Mouse (Mus musculus): ENCODE measurements around the gene Ttyh3. TPM values are rescaled to one million over a fixed set of nuclear protein-coding genes. Genes with fewer than 3 reads are reported as not detected.
A peak's percentile ranks its signal among the peaks of the same experiment; 100 is the strongest.

Ttyh3 gene
- total and polyA plus RNA-seq, 2 experiments from 2014 or later = 67.9 to 163 TPM

DNA sequence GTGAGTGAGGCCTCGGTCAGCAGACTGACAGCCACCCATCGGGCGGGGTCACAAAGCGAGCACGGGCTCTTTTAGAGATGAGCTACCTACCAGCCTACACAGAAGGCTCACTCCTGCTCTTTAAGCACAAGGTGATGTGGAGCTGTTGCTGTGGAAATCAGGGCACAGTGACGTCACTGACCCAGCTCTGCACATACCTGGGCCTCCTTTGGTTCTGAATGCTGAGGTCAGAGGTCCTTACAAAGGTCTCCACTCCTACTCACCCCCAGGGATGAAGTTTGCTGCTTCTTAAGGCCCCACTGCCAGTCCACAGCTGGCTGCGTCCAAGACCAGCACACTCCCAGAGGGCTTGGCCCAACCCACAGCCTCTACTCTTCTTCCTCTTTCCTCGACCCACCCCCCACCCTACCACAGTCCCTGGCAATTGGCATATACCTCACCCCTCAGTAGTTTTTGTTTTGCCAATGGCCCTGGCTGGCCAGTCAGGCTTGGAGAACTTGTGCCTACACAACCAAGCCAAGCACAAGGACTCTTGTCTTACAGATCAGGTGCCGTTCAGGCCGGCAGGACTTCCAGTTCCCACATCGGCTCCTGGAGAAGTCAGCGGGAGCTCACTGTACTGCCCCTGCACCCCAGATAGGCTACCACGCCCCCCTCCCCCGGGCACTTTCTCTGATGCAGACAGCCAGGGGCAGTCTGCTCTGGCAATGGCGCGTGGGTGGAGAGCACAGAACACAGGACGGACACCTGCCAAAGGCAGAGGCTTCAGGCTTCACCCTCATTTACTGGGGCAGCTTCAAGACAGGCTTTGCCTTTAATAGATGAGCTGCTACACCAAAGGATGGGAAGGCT is 14.1 kb upstream of the Ttyh3 start:
- no peak for ATAC-seq
- no peak for TF ChIP-seq CTCF (IDR thresholded peaks at IDR 0.05; ENCODE audit: low read depth)
- WGBS = 50% methylated on average over 17 of the region's 17 CpGs
- Histone ChIP-seq H3K4me2 (ENCODE audit: low read depth) (no peak overlapping the region), H3K27me3 (ENCODE audit: insufficient read depth, low read length) (no peaks in the 10 kb centered on the region), H3K4me1 (ENCODE audit: insufficient read depth) (peaks cover 11% of the 10 kb centered on the region; the same call in 1 of the 2 replicates), H3K9ac (no peak overlapping the region), H3K4me3 (ENCODE audit: low read depth, low read length) (no peak overlapping the region), H3K27ac (ENCODE audit: low read depth, low read length) (peak overlapping the region; percentile 29; the same call in 1 of the 2 replicates), H3K9me3 (ENCODE audit: low read length) (no peaks in the 10 kb centered on the region), H3K36me3 (ENCODE audit: insufficient read depth) (peaks cover 17% of the 10 kb centered on the region; the same call in 1 of the 2 replicates)
- DNase-seq = no peak

GRCm38 (mm10) chr5:140661875-140662643 is 13.2 kb upstream of the Ttyh3 start:
- Histone ChIP-seq H3K4me3 (ENCODE audit: low read depth, low read length) (no peak overlapping the region), H3K9me3 (ENCODE audit: low read length) (no peaks in the 10 kb centered on the region), H3K4me2 (ENCODE audit: low read depth) (no peak overlapping the region), H3K9ac (no peak overlapping the region), H3K27ac (ENCODE audit: low read depth, low read length) (no peak overlapping the region), H3K36me3 (ENCODE audit: insufficient read depth) (peaks cover 10% of the 10 kb centered on the region; the same call in 1 of the 2 replicates), H3K4me1 (ENCODE audit: insufficient read depth) (peaks cover 11% of the 10 kb centered on the region; the same call in 1 of the 2 replicates), H3K27me3 (ENCODE audit: insufficient read depth, low read length) (no peaks in the 10 kb centered on the region)
- WGBS = 44% methylated on average over 12 of the region's 12 CpGs
- no peak for TF ChIP-seq CTCF (IDR thresholded peaks at IDR 0.05; ENCODE audit: low read depth)
- no peak for ATAC-seq
- DNase-seq = no peak

DNA sequence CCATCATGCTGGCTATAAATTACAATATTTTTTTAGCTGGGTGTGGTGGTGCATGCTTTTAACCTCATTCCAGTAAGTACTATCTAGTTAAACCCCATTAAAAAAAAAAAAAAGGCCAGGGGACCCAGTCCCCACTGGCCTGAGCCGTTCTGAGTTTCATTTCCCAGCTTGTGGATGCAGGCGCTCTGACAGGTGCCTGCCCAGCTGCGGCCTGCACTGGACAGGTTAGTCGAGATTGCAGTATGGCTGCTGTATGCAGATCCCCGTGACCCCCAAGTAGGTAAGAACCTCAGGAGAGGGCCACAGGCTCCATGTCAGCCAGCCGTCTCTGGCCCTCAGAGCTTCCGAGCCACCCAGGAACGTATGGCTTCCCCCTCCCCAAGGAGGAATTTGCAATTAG is 12.6 kb upstream of the Ttyh3 start:
- Histone ChIP-seq H3K4me3 (ENCODE audit: low read depth, low read length) (no peak overlapping the region), H3K27me3 (ENCODE audit: insufficient read depth, low read length) (no peaks in the 10 kb centered on the region), H3K36me3 (ENCODE audit: insufficient read depth) (0 out of 2 replicates have a peak, but pooled peaks cover 9% of the 10 kb centered on the region), H3K9ac (no peak overlapping the region), H3K27ac (ENCODE audit: low read depth, low read length) (0 out of 2 replicates have a peak overlapping the region, but pooled peaks have one; percentile 40), H3K4me1 (ENCODE audit: insufficient read depth) (peaks cover 11% of the 10 kb centered on the region; the same call in 1 of the 2 replicates), H3K9me3 (ENCODE audit: low read length) (no peaks in the 10 kb centered on the region), H3K4me2 (ENCODE audit: low read depth) (no peak overlapping the region)
- no peak for DNase-seq
- 54% methylated on average over 8 of the region's 8 CpGs for WGBS
- no peak for ATAC-seq
- TF ChIP-seq CTCF (IDR thresholded peaks at IDR 0.05; ENCODE audit: low read depth) = no peak

DNA sequence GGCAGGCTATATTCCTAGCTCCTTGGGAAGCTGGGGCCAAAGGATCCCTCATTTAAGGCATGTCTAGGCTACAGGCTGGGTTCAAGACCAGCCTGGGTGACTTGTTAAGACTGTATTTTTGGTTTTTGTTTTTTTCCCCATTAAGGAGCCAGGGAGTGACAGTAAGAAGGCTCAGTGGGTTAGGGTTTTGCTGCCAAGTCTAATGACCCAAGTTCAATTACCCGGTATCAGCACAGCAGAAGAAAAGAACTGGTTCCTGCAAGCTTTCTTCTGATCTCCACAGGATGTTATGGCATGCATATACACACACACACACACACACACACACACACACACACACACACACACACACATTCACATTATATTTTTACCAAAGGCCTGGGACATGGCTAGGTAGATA is 11.6 kb upstream of the Ttyh3 start:
- H3K4me1 ChIP-seq (ENCODE audit: insufficient read depth) = peaks cover 11% of the 10 kb centered on the region; the same call in 1 of the 2 replicates
- no peak for DNase-seq
- H3K9me3 ChIP-seq (ENCODE audit: low read length) = no peaks in the 10 kb centered on the region
- no peak overlapping the region for H3K4me2 ChIP-seq (ENCODE audit: low read depth)
- no peak overlapping the region for H3K4me3 ChIP-seq (ENCODE audit: low read depth, low read length)
- H3K27me3 ChIP-seq (ENCODE audit: insufficient read depth, low read length) = no peaks in the 10 kb centered on the region
- 8% methylated on average over 1 of the region's 1 CpGs for WGBS
- no peak for ATAC-seq
- H3K9ac ChIP-seq = no peak overlapping the region
- peak overlapping the region; percentile 68 for H3K27ac ChIP-seq (ENCODE audit: low read depth, low read length)
- no peak for TF ChIP-seq CTCF (IDR thresholded peaks at IDR 0.05; ENCODE audit: low read depth)
- 0 out of 2 replicates have a peak, but pooled peaks cover 9% of the 10 kb centered on the region for H3K36me3 ChIP-seq (ENCODE audit: insufficient read depth)

- 0 out of 2 replicates have a peak overlapping the region, but pooled peaks have one; percentile 13 for H3K4me2 ChIP-seq (ENCODE audit: low read depth)
- H3K9ac ChIP-seq = peak overlapping the region; percentile 6; the same call in 1 of the 2 replicates
- peak; percentile 82 for DNase-seq
- WGBS = 7% methylated on average over 16 of the region's 16 CpGs
- no peaks in the 10 kb centered on the region for H3K9me3 ChIP-seq (ENCODE audit: low read length)
- H3K36me3 ChIP-seq (ENCODE audit: insufficient read depth) = 0 out of 2 replicates have a peak, but pooled peaks cover 4% of the 10 kb centered on the region
- H3K4me3 ChIP-seq (ENCODE audit: low read depth, low read length) = no peak overlapping the region
- peaks cover 11% of the 10 kb centered on the region; the same call in 1 of the 2 replicates for H3K4me1 ChIP-seq (ENCODE audit: insufficient read depth)
- peak overlapping the region; percentile 68; the same call in 1 of the 2 replicates for H3K27ac ChIP-seq (ENCODE audit: low read depth, low read length)
- H3K27me3 ChIP-seq (ENCODE audit: insufficient read depth, low read length) = no peaks in the 10 kb centered on the region
- peak; percentile 89 for ATAC-seq
- TF ChIP-seq CTCF (IDR thresholded peaks at IDR 0.05; ENCODE audit: low read depth) = no peak
Measured at GRCm38 (mm10) chr5:140659607-140660272, 10.9 kb upstream of the Ttyh3 start.

DNA sequence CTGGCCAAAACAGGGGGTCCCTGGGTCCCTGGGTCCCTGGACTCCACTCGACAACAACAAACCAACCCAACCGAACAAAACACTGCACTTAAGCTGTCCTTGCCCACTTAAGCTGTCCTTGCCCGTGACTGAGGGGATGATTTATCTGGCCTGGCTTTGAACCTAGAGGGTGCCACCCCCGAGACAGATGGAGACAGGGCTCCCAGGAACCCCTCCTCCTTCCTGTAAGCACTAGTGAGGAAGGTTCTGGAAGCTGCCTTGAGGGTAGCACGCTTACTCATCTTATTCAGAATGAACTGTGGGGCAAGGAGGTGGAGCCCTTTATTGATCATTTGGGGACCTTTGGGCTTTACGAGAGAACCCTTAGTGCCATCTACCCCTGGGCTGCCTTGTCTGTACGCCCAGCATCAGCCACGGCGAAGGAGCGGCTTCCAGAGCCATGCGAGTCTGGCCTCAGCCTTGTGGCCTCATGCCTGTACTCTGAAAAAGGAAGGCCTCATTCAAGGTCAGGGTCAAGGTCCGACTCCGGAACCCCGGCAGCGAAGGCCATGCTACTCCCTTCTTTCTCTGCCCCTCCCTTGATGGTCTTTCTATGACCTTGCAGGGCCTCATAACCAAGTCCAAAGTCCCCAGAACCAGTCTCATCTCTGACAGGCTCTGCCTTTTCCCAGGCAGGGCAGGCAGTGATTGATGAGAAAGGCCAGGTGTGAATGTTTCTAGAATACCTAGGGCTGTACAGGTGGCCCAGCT is 5.4 kb upstream of the Ttyh3 start:
- no peak for ATAC-seq
- no peak for DNase-seq
- Histone ChIP-seq H3K36me3 (ENCODE audit: insufficient read depth) (no peaks in the 10 kb centered on the region), H3K4me1 (ENCODE audit: insufficient read depth) (peaks cover under 1% of the 10 kb centered on the region; the same call in 1 of the 2 replicates), H3K9me3 (ENCODE audit: low read length) (no peaks in the 10 kb centered on the region), H3K27ac (ENCODE audit: low read depth, low read length) (no peak overlapping the region), H3K4me2 (ENCODE audit: low read depth) (no peak overlapping the region), H3K27me3 (ENCODE audit: insufficient read depth, low read length) (no peaks in the 10 kb centered on the region), H3K4me3 (ENCODE audit: low read depth, low read length) (no peak overlapping the region), H3K9ac (no peak overlapping the region)
- no peak for TF ChIP-seq CTCF (IDR thresholded peaks at IDR 0.05; ENCODE audit: low read depth)
- WGBS = 86% methylated on average over 15 of the region's 15 CpGs
